Mouse (Mus musculus): Measurements from ENCODE around the gene Cd37. TPM values are rescaled to one million over a fixed set of nuclear protein-coding genes. Genes with fewer than 3 reads are reported as not detected.
A peak's percentile ranks its signal among the peaks of the same experiment; 100 is the strongest.

Gene Cd37
- polyA plus RNA-seq (2014; fragmentation: Nextera tagmentation; extraction: Ambion mirVana) = 1.1 and 2.5 TPM in 2 replicates

GRCm38 (mm10) chr7:45238723-45239496 lies at the start of gene Cd37:
TSS of gene Cd37 (minus strand) at chr7:45239115.
- Histone ChIP-seq H3K9ac (ENCODE audit: low read depth, low read length) (no peak within 1 kb of the TSS), H3K4me2 (replicated peaks; ENCODE audit: low read depth, low read length) (no peak within 1 kb of the TSS), H3K27me3 (ENCODE audit: control insufficient read depth, insufficient read depth, low read length) (peaks cover 8% of the 10 kb centered on the region), H3K9me3 (ENCODE audit: control insufficient read depth, low read length) (no peaks in the 10 kb centered on the region), H3K4me1 (replicated peaks; ENCODE audit: control insufficient read depth, insufficient read depth, low read length) (peaks cover 4% of the 10 kb centered on the region), H3K36me3 (ENCODE audit: control insufficient read depth, insufficient read depth, low read length) (no peaks in the 10 kb centered on the region), H3K4me3 (ENCODE audit: low read depth, low read length) (no peak within 1 kb of the TSS), H3K27ac (ENCODE audit: low read depth, low read length) (no peak within 1 kb of the TSS)
- WGBS = 38% methylated on average over 20 of the region's 20 CpGs
- DNase-seq (ENCODE audit: low spot score) (no peak), ATAC-seq (ENCODE audit: low FRiP score) (no peak)

DNA sequence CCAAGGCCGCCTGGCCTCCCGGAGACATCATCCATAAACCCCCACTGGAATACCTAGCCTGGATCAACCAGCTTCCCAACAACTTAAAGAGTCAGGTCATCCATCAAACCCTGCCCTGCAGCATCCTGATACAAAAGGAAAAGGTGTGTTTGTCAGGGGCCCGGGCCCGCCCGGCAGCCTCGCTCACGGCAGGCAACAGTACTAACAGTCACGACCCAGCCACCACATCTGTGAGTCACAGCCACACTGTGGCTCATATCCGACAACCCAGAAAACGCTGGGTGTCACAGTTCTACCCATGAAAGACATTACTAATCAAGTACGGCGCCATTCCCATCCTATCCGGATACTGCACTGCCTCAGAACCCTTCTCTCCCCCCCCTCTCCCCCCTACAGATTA lies 47.6 kb upstream of the Cd37 start:
- Histone ChIP-seq H3K27me3 (ENCODE audit: control insufficient read depth, insufficient read depth, low read length) (no peaks in the 10 kb centered on the region), H3K4me3 (ENCODE audit: low read depth, low read length) (no peak overlapping the region), H3K4me1 (replicated peaks; ENCODE audit: control insufficient read depth, insufficient read depth, low read length) (no peaks in the 10 kb centered on the region), H3K9ac (ENCODE audit: low read depth, low read length) (no peak overlapping the region), H3K36me3 (ENCODE audit: control insufficient read depth, insufficient read depth, low read length) (no peaks in the 10 kb centered on the region), H3K4me2 (replicated peaks; ENCODE audit: low read depth, low read length) (no peak overlapping the region), H3K9me3 (ENCODE audit: control insufficient read depth, low read length) (no peaks in the 10 kb centered on the region), H3K27ac (ENCODE audit: low read depth, low read length) (no peak overlapping the region)
- no peak for DNase-seq (ENCODE audit: low spot score)
- no peak for ATAC-seq (ENCODE audit: low FRiP score)
- 85% methylated on average over 13 of the region's 13 CpGs for WGBS

- Histone ChIP-seq H3K27me3 (ENCODE audit: control insufficient read depth, insufficient read depth, low read length) (no peaks in the 10 kb centered on the region; the same call in 1 of the 2 replicates), H3K4me3 (ENCODE audit: low read depth, low read length) (peak within 1 kb of the TSS; percentile 28), H3K9ac (ENCODE audit: low read depth, low read length) (peak within 1 kb of the TSS; percentile 37; the same call in 1 of the 2 replicates), H3K4me2 (replicated peaks; ENCODE audit: low read depth, low read length) (peak within 1 kb of the TSS; percentile 56), H3K4me1 (replicated peaks; ENCODE audit: control insufficient read depth, insufficient read depth, low read length) (peaks cover 2% of the 10 kb centered on the region; the same call in 1 of the 2 replicates), H3K27ac (ENCODE audit: low read depth, low read length) (no peak within 1 kb of the TSS), H3K36me3 (ENCODE audit: control insufficient read depth, insufficient read depth, low read length) (no peaks in the 10 kb centered on the region), H3K9me3 (ENCODE audit: control insufficient read depth, low read length) (no peaks in the 10 kb centered on the region)
- DNase-seq (ENCODE audit: low spot score) = peak; percentile 72
- ATAC-seq (ENCODE audit: low FRiP score) = no peak
- 7% methylated on average over 44 of the region's 44 CpGs for WGBS
Observed at GRCm38 (mm10) chr7:45277136-45277760, 38.3 kb upstream of the Cd37 start, which contains the start of gene Slc6a21. TSS of gene Slc6a21 (plus strand) at chr7:45277513.

DNA sequence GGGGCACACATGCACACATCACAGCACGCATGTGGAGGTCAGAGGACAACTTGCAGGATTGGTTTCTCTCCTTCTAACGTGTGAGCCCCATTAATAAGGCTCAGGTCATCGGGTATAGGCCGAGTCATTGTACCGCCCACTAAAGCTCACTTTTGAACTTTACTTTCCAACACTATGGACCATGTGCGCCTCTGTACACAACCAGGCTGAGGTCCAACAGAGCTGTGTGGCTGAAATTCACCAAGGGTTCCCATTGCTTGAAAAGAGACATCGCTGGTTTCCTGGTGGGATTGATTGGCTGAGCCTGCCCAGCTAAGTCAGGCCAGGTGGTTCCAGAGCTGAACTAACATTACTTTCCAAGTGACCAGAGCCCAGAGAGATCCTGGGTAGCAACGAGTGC lies 34.8 kb upstream of the Cd37 start:
- WGBS = 89% methylated on average over 8 of the region's 8 CpGs
- H3K9ac ChIP-seq (ENCODE audit: low read depth, low read length) = no peak overlapping the region
- DNase-seq (ENCODE audit: low spot score) (no peak), ATAC-seq (ENCODE audit: low FRiP score) (no peak)
- H3K4me2 ChIP-seq (replicated peaks; ENCODE audit: low read depth, low read length) = no peak overlapping the region
- H3K4me3 ChIP-seq (ENCODE audit: low read depth, low read length) = no peak overlapping the region
- H3K27me3 ChIP-seq (ENCODE audit: control insufficient read depth, insufficient read depth, low read length) = no peaks in the 10 kb centered on the region; the same call in 1 of the 2 replicates
- H3K9me3 ChIP-seq (ENCODE audit: control insufficient read depth, low read length) = no peaks in the 10 kb centered on the region
- no peak overlapping the region for H3K27ac ChIP-seq (ENCODE audit: low read depth, low read length)
- H3K36me3 ChIP-seq (ENCODE audit: control insufficient read depth, insufficient read depth, low read length) = no peaks in the 10 kb centered on the region
- peaks cover 2% of the 10 kb centered on the region; the same call in 1 of the 2 replicates for H3K4me1 ChIP-seq (replicated peaks; ENCODE audit: control insufficient read depth, insufficient read depth, low read length)

DNA sequence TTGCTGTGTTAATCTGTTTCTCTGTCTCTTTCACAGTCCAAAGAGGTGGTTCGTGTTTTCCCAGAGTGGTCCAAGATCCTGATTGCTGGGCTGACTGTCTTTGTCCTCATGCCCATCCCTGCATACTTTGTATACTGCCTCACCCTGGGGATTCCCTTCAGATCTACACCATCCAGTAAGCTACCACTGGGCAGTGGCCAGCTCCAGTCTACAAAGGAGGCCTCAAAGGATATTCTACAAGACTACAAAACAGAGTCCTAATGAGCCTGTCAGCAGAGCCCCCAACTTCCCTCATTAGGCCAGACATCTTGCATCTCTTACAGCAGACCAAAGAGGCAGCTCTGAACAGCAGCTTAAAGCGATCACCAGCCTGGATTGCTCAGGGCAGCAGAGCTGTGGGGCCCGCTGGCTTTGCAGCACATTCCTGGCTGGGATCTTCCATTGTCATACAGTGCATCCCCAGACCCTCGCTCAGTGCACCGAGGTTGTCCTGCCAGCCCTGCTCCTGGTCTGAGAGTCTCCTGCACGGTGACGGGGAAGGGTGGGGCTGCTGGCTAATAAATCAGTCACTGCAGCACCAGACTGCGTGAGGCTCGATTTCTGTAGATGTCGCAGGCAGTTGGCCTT lies 34.0 kb upstream of the Cd37 start:
- H3K4me1 ChIP-seq (replicated peaks; ENCODE audit: control insufficient read depth, insufficient read depth, low read length) = peaks cover 2% of the 10 kb centered on the region; the same call in 1 of the 2 replicates
- no peaks in the 10 kb centered on the region for H3K36me3 ChIP-seq (ENCODE audit: control insufficient read depth, insufficient read depth, low read length)
- no peak for ATAC-seq (ENCODE audit: low FRiP score)
- DNase-seq (ENCODE audit: low spot score) = no peak
- no peaks in the 10 kb centered on the region; the same call in 1 of the 2 replicates for H3K27me3 ChIP-seq (ENCODE audit: control insufficient read depth, insufficient read depth, low read length)
- no peak overlapping the region for H3K4me2 ChIP-seq (replicated peaks; ENCODE audit: low read depth, low read length)
- no peak overlapping the region for H3K27ac ChIP-seq (ENCODE audit: low read depth, low read length)
- WGBS = 66% methylated on average over 10 of the region's 10 CpGs
- H3K9ac ChIP-seq (ENCODE audit: low read depth, low read length) = no peak overlapping the region
- no peaks in the 10 kb centered on the region for H3K9me3 ChIP-seq (ENCODE audit: control insufficient read depth, low read length)
- no peak overlapping the region for H3K4me3 ChIP-seq (ENCODE audit: low read depth, low read length)

DNA sequence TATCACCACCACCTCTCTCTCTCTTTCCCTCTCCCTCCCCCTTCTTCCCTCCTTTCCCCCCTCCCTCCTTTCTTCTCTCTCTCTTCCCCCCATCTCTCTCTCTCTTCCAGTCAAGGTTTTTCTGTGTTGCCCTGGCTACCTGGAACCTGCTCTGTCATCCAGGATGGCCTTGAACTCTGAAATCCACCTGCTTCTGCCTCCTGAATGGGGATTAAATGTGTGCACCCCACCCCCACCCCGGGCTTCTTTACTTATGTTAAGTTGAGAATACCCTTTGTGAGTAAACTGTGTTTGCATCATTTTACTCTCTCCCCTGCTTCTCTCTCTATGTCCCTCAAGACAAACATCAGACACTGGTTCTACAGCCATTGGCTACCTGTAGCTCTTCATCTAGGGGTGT lies 26.6 kb upstream of the Cd37 start:
- no peak overlapping the region for H3K4me3 ChIP-seq (ENCODE audit: low read depth, low read length)
- no peaks in the 10 kb centered on the region for H3K36me3 ChIP-seq (ENCODE audit: control insufficient read depth, insufficient read depth, low read length)
- H3K27me3 ChIP-seq (ENCODE audit: control insufficient read depth, insufficient read depth, low read length) = no peaks in the 10 kb centered on the region
- no peaks in the 10 kb centered on the region for H3K4me1 ChIP-seq (replicated peaks; ENCODE audit: control insufficient read depth, insufficient read depth, low read length)
- 84% methylated on average over 1 of the region's 1 CpGs for WGBS
- H3K4me2 ChIP-seq (replicated peaks; ENCODE audit: low read depth, low read length) = no peak overlapping the region
- DNase-seq (ENCODE audit: low spot score) (no peak), ATAC-seq (ENCODE audit: low FRiP score) (no peak)
- H3K9me3 ChIP-seq (ENCODE audit: control insufficient read depth, low read length) = no peaks in the 10 kb centered on the region
- H3K9ac ChIP-seq (ENCODE audit: low read depth, low read length) = no peak overlapping the region
- no peak overlapping the region for H3K27ac ChIP-seq (ENCODE audit: low read depth, low read length)

DNA sequence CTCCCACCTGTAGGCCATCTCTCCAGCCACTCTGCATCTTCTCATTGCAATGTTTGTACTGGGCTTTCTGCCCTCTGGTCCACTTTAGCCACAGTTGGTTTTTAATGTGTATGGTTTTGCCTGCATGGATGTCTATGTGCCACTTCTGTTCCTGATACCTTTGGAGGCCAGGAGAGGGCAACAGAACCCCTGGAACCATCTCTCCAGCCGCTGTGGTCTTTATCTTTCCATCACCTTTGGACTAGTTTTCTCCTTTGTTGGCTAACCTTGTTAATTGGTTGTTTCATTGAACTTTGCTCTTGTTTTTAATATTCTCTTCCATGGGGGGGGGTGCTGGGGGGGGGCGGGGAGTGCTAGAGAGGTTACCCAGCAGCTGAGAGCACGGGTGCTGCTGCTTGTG lies 25.4 kb upstream of the Cd37 start:
- H3K4me3 ChIP-seq (ENCODE audit: low read depth, low read length) = no peak overlapping the region
- H3K4me1 ChIP-seq (replicated peaks; ENCODE audit: control insufficient read depth, insufficient read depth, low read length) = no peaks in the 10 kb centered on the region
- H3K4me2 ChIP-seq (replicated peaks; ENCODE audit: low read depth, low read length) = no peak overlapping the region
- H3K36me3 ChIP-seq (ENCODE audit: control insufficient read depth, insufficient read depth, low read length) = no peaks in the 10 kb centered on the region
- no peak overlapping the region for H3K27ac ChIP-seq (ENCODE audit: low read depth, low read length)
- 78% methylated on average over 3 of the region's 3 CpGs for WGBS
- no peaks in the 10 kb centered on the region for H3K27me3 ChIP-seq (ENCODE audit: control insufficient read depth, insufficient read depth, low read length)
- DNase-seq (ENCODE audit: low spot score) (no peak), ATAC-seq (ENCODE audit: low FRiP score) (no peak)
- H3K9me3 ChIP-seq (ENCODE audit: control insufficient read depth, low read length) = no peaks in the 10 kb centered on the region
- H3K9ac ChIP-seq (ENCODE audit: low read depth, low read length) = no peak overlapping the region

- no peaks in the 10 kb centered on the region for H3K27me3 ChIP-seq (ENCODE audit: control insufficient read depth, insufficient read depth, low read length)
Observed at GRCm38 (mm10) chr7:45263006-45263607, 24.2 kb upstream of the Cd37 start.

More at GRCm38 (mm10) chr7:45263006-45263607, 24.2 kb upstream of the Cd37 start:
- Histone ChIP-seq H3K4me3 (ENCODE audit: low read depth, low read length) (no peak overlapping the region), H3K4me1 (replicated peaks; ENCODE audit: control insufficient read depth, insufficient read depth, low read length) (no peaks in the 10 kb centered on the region), H3K9ac (ENCODE audit: low read depth, low read length) (no peak overlapping the region), H3K9me3 (ENCODE audit: control insufficient read depth, low read length) (no peaks in the 10 kb centered on the region), H3K27ac (ENCODE audit: low read depth, low read length) (no peak overlapping the region), H3K4me2 (replicated peaks; ENCODE audit: low read depth, low read length) (no peak overlapping the region), H3K36me3 (ENCODE audit: control insufficient read depth, insufficient read depth, low read length) (no peaks in the 10 kb centered on the region)
- DNase-seq (ENCODE audit: low spot score) (no peak), ATAC-seq (ENCODE audit: low FRiP score) (no peak)
- WGBS = 72% methylated on average over 7 of the region's 7 CpGs

Data from hindbrain, embryonic 11.5 days (tissue).